Mouse (Mus musculus) layer of hippocampus, postnatal 14 days (tissue): ENCODE data around the gene Rab8b. TPM values are rescaled to one million over a fixed set of nuclear protein-coding genes. Genes with fewer than 3 reads are reported as not detected.

Source experiments
- DNase-seq, 2 experiments: peaks; one replicate each; pipeline ENCODE4 v3.0.0; 2021 to 2022; ENCODE audit warnings: low spot score in 2 of 2, mixed read lengths in 1 of 2
- long read RNA-seq, 2 experiments: library from polyadenylated mRNA; stranded (forward); transcript quantifications; one replicate each; pipeline ENCODE4 v2.0.0; 2021
- total RNA-seq, 2 experiments: library from RNA; stranded (reverse); gene quantifications; 2 replicates each; pipeline ENCODE4 v1.2.3; 2021

The Rab8b gene
- 10 to 100 TPM; 31.6 to 33.7 TPM for total RNA-seq
- long read RNA-seq, experiment 1, full-length matches to known transcripts, result 2 of 8 reads
- long read RNA-seq, experiment 1, partial matches to known transcripts, result 0 of 8 reads
- long read RNA-seq, experiment 1, other reads (novel, unspliced or antisense), result 6 of 8 reads
- long read RNA-seq, experiment 2, full-length matches to known transcripts, result 3 of 13 reads
- long read RNA-seq, experiment 2, partial matches to known transcripts, result 0 of 13 reads
- long read RNA-seq, experiment 2, other reads (novel, unspliced or antisense), result 10 of 13 reads

DNA sequence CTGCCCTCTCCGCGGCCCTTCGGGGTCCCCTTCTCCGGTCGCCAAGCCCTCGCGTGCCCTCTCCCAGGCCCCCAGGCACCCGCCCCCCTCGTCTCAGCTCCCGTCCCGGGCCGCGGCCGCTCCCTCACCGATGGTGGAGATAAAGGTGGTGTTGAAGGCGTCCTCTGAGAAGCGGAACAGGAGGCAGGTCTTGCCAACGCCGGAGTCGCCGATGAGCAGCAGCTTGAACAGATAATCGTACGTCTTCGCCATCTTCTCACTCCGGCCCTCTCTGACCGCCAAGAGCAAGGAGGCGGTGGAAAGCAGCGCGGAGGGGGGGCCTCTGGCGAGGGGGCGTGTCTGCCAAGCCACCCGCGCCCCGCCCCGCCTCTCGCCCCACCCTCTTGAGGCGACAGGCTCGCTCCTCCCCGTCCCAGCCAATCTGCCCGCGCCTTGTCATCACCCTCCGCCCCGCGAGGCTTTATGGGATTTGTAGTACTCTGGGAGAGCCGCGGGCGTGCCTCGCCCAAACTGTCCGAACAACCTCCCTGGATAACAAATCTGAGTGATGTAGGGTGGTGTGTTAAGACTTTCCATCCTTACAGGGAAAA, at the start of gene Rab8b:
Gene Rab8b (minus strand): TSS at position 306 of the 590 bp plus-strand sequence.
- peak; percentile 89 to 96 for DNase-seq

DNA sequence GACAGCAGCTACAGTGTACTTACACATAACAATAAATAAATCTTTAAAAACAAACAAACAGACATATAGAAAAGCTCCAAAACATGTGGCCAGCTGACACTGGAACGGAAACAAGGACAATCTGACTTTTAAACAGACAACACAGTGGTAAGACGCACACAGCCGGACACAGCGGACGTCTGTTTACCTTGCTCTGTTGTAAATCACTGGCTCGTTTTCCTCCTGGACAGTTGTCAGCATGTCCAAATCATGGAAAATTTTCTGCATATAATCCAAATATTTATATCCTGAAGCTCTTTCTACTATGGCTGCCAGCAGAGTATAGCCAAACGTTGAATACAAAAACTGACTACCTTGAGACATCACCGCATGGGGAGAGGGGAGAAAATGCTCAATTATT, 48.0 kb upstream of the Rab8b start:
- no peak for DNase-seq

DNA sequence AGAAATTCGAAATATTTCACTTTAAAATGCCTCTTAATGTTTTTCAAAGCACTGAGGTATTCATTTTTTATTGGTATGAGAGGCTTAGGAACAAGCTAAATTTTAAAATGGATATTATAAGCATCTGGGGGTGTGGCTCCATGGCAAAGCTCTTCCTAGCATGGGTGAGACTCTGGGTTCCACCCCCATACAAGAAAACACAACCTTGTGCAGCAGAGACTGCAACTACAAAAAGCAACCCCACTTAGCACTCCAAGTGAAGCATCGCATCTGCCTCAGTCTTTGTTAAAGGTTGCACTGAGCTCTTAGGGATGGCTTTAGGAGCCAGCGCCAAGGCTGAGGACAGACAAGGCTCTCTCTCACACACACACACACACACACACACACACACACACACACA, 42.0 kb upstream of the Rab8b start:
- no peak for DNase-seq

DNA sequence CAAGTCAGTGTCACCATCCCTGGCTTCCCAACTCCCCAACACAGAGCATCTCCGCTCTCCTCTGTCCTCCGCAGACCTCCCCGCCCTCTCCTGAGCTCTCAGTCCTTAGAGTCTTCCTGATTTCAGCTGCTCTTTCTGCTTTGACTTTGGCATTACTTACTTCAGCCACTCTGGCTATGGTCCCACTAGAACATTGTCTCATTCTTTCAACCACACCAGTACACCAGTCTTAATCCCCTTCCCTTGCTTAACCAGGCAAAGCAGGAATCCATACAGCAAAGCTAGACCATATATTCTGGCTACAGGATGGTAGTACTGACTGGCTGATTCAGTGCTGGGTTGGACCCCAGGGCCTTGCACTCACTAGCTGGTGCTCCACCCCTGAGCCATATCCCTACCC, 38.0 kb upstream of the Rab8b start:
- DNase-seq, result no peak

DNA sequence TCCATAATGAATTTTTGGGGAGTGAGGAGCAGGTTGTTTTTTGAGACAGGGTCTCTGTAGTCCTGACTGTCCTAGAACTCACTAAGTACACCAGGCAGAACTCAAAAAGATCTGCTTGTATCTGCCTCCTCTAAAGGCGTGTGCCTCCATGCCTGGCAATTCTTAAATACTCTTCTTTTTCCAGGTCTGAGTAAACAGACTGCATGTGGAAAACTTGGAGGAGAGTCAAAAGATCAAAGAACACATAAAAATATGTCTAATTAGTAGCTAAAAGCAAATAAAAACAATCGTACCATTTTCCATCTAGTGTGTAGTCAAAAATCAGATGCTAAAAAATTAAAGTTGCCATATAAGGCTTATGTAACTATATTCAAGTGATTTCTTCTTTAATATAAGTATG, 33.4 kb upstream of the Rab8b start:
- DNase-seq, result no peak

DNA sequence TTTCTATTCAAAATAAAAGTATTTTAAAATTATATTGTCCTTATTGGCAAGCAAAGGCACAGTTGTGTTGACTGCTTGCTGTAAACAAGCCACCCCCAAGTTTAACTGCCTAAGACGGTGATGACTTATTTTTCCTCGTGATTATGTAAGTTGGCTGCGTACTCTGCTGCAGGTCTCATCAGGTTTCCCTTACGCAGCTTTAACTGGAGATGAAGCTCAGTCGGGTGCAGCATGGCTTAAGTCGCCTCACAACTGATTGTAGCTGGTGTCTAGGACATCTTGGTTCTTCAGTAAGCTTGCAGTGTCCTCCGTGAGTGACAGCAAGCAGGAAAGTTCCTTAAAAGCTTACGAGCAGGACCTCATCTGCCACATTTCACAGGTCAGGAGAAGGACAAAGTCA, 32.8 kb upstream of the Rab8b start:
- no peak for DNase-seq

DNA sequence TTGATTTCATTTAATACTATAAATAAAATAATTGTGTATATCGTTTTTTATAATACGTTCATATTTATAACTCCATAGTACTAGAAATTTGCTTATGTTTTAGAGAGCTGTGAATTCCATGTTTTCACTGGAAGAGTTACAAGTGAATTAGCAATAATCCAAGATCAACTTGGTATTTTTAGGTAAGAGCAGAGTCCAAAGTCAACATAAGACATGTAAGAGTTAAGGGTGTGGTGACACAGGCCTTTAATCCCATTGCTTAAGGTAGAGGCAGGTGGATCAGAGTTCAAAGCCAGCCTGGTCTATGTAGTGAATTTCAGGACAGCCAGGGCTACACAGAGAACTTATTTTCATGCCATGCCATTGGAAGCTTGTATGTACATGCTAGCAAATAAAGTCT, 29.0 kb upstream of the Rab8b start:
- DNase-seq, result no peak

DNA sequence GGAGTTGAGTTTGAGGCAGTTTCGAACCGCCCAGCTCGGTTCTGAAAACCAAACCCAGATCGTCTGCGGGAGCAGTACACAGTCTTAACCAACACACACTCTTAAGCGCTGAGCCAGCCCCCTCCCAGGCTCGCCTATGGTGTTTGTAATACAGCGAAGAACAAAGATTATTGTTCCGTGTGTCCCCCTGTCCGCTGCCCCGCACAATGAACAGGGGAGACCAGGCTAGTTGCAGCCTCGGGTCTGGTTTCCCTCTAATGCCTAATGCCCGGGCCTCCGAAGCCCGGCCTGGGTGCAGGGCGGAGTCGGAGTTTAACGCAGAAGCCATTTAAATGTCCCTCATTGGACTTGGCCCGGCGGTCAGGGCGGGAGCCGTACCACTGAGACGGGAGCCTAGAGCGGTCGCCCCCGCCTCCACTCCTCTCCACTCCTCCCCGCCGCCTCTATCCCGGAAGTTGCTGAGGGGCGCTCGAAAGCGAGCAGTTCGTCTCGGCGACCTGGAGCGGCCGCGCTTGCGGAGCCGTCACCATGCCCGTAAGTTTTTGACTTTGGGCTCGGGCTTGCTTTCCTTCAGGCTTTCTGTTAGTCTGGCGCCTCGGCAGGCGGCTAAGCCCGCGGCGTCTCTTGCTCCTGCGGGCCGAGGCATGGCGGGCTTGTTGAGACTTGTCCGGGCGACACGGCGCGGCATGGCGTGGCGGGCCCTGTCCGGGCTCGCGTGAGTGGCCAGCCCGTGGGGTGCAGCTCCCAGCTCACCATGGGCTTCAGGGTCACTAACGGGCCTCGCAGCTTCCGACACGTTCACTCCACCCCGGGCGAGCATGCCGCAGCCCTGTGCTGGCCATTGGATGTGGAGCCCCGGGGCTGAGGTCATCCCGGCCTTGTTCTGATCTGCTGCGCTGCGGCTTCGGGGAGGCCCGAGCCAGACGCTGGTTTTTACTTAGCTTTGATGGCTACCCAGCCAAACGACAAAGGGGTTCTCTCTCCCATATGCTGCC, 26.5 kb upstream of the Rab8b start, which contains the start of gene Rps27l:
Gene Rps27l (plus strand): TSS at position 440 of the 995 bp plus-strand sequence.
- peak; percentile 86 to 92 for DNase-seq

DNA sequence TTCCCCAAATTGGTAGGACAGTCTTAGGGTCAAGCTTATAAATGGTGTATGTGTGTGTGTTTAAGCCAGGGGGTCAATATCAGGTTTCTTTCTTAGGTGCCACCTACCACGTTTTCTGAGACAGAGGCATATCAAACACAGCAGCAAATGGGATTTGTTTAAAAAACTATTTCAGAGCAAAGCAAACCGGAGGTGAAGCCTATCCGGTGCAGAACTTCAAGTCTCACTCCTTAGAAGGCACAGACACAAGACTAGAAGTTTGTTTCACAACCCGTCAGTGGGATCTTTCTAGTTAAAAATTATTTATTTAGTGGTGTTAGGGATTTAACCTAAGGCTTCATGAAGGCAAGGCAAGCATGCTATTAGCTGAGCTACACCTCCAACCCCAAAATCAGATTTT, 25.7 kb upstream of the Rab8b start:
- no peak for DNase-seq

DNA sequence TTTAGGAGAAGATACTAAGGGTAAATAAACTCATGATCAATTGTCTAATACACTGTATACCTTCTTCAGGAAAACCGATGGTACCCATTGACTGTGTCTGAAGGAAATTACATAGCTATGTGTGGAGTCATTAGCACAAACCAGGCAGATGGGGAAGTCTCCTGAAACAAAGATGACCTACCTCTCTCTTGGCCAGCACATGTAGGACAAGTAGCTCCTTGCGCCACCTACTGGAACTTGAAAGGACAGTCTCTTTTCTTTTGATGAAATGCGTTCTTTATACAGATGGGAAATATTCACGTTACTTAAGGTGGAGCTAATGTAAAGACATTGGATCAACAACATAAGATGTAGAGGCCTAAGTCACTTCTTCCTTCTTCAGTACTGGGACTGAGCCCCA, 19.3 kb upstream of the Rab8b start:
- peak in 1 of 2 experiments; percentile 60 for DNase-seq

DNA sequence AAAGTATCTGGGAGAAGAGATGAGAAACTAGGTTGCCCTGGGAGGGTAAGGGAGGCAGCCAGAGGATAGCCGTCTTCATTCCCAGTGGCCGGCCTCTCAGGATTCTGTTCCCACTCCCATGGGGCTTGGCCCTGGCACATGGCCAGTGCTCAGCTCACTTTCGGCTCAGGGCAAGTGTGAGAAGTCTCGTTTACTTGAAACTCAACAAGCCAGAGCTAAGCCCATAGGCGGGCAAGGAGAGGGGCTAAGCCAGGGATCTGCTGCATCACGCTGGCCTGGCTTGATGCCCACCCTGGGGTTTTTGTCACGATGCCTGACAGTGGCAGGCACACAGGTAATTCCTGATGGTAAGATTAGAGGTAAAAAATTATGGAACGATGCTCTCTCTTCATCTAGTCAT, 18.0 kb upstream of the Rab8b start:
- no peak for DNase-seq

DNA sequence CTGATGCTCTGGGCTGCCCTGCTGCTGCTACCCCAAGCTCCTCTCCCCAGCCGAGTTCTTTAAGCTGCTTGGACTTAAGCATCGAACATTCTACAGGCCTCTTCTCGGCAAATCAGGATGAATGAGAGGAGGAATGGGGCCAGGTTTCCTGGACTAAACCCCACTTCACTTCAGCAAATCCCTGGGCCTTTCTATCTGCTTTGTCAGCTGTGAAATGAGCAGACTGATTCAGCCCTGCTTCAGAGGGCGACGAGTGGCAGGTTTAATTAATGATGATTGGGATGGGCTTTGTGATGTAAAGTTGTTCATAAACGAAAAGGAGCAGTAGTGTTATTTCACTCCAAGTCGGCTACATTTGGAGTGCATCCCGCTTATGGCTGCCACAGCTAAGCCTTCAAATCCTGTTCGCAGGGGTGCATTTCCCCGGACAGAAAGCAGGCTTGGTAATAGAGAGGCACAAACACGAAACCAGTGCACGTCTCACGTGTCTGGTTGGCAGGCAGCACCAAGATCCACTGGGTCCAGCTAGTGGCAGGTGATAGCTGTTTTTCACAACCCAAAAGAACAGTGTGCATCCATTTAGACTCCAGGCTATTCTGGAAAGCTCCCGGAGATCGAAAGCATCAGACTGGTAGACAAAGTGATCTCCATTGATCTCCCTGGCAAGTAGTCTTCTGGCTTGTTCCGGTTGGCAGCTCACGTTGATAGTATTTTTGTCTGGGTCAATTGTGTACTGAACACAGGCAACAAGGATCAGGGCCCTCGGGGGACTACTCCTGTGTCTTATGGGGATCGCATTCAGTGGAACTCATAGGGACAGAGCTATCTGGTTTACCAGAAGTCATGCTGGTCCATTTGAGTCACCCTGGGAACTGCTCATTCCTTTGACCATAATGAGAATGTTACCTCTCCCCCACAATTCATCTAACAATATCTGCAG, 14.7 kb upstream of the Rab8b start:
- no peak for DNase-seq

DNA sequence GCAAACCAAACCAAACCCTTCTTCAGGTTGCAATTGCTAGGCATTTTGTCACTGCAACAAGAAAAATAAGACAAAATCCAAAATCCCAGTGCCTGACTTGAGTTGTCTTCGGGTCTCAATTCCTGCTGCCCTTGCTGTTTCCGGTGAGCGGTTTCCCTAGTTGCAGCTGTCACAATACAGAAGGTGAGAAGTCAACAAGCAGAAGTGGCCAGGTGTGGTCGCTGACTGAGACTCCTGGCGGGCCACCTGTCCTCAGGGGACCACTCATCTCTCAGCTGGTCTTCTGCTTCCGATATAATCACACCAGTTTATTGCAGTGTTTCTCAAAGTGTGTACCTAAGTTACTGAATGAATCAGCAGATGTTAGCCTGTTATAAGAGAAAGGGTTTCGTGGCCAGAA, 10.9 kb upstream of the Rab8b start:
- DNase-seq, result no peak

DNA sequence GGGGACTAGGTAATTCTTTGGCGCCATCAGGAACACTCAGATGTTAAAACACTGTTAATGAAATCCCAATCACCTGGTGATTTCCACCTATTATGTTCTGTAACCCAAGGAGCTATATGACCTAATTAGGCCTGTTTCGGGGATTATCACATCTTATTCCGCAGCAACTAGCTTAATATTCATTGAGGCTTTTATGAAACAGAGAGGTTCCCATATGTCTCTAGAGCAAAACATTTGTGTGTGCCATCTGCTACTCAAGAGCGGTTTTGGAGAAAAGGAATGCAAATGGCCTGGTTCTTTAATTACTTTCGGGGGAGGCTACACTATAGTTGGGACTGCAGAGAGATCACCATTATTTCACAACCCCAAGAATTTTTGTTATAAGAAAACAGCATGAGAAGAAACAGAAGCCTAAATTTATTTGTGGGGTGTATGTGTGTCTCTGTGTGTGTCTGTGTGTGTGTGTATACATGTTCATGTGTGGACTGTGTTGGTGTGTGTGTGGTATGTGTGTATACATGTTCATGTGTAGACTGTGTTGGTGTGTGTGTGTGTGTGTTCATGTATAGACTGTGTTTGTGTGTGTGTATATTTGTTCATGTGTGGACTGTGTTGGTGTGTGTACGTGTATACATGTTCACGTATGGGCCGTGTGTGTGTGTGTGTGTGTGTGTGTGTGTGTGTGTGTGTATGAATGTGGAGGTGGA, 8.4 kb upstream of the Rab8b start:
- peak in 1 of 2 experiments; percentile 72 for DNase-seq

DNA sequence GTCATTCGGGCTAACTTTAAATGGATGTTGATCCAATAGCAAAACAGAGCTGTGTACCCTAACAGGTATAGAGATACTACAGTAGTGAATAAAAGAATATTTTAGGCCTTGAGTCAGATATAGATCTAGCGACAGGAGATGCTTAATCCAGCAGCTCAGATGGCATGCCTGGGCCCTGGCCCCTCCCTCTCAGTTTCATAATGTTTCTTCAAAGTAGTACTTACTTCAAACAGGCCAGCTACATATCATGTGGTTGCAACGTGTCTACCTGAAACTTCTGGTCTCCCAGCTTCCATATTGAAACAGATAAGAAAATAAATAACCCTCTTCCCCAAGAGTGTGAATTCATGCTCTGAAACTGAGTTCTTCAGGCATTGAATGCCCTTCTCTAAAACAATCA, 6.4 kb upstream of the Rab8b start:
- no peak for DNase-seq

DNA sequence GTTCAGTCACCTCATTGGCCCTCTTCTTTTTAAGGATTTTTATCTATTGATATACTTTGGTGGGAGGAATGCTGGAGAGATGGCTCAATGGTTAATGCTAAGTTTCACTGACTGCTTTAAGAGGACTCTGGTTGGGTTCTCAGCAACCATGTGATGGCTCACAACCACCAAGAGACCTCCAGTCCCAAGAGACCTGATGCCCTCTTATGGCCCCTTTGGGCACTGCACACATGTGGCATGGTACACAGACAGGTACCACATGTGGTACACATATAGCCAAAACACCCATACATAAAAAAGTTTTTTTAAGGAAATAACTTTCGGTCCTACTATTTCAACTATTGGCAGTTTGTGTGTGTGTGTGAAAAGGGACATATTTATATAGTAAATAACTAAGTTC, 2.6 kb upstream of the Rab8b start:
- DNase-seq, result no peak

DNA sequence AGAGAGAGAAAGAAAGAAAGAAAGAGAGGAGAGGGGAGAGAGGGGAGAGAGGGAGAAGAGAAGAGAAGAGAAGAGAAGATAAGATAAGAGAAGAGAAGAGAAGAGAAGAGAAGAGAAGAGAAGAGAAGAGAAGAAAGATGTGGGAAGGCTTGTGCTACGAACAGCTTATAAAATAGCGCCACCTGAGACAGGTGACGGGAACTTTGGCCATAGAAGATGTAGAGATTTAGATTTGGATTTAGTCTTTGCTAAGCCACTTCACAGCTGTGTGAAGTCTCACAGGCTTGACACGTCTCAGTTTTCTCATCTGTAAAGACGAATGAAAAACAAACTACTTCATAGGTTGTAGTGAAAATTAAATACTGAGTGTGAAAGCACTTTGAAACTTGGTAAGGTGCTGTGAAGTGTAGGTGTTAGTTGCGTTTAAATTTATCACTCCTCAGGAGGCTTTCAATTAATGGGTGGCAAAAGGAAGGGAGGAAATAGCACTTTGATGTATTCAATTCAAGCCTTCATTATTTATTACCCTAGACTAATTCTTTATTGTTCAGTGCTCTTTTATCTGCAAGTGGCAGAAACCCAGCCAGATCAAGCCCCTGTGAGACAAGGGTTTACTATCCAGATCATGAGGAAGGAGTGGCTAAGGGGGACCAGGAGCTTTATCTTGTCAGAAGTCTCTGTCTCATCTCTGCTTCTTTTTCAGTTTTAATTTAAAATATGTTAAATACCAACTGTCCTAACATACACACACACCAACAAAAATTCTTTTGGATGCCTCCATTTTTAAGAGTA, 1.2 kb upstream of the Rab8b start:
- no peak for DNase-seq

DNA sequence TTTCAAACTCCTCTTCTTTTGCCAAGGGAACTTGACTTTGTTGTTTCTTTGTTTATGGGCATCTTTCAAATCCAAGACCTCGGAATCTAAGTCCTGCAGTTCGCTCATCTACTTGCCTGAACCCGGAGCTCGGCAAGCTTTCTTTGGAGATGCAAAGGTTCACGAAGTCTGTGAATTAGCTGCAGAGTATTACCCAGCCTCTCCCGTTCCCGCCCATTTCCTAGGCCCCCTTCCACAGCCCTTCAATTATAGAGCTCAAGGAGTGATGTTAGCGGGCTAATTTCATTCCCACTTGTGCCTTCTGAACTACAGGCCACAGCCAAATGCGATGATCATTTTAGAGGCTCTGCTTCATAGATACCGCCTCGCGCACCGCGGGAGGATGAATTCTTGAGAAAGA, 494 bp upstream of the Rab8b start:
- no peak for DNase-seq

DNA sequence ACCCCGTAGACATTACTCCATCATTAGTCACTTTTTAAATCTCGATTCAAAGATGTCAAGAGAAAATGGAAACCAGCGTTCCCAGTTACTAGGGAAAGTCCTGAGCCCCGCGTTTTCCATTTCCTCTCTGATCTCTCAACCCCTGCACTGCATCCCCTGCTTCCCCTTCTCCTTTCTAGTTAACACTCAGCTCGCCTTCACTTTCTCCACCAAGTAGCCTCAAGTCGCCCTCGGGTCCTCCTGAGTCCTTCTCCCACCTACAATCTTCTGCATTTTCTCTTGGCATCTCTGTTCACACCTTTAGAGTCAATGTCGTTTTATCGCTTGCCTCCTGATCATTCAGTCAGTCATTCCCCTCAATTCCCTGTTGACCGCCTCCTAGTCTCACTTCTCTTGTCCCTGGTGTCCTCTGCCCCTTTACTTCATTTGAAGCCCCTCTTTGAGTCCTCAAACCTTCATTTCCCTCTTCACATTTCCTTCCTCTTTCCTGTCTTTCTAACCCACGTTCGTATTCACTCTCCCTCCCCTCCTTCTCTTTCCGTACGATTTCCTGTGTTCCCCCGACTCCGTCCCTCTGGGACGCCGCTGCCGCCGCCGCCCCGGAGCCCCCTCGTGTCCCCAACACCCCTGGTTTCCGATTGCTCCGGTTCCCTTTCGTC, 686 bp downstream of the Rab8b start:
- no peak for DNase-seq
